In the genomic region with DNA sequence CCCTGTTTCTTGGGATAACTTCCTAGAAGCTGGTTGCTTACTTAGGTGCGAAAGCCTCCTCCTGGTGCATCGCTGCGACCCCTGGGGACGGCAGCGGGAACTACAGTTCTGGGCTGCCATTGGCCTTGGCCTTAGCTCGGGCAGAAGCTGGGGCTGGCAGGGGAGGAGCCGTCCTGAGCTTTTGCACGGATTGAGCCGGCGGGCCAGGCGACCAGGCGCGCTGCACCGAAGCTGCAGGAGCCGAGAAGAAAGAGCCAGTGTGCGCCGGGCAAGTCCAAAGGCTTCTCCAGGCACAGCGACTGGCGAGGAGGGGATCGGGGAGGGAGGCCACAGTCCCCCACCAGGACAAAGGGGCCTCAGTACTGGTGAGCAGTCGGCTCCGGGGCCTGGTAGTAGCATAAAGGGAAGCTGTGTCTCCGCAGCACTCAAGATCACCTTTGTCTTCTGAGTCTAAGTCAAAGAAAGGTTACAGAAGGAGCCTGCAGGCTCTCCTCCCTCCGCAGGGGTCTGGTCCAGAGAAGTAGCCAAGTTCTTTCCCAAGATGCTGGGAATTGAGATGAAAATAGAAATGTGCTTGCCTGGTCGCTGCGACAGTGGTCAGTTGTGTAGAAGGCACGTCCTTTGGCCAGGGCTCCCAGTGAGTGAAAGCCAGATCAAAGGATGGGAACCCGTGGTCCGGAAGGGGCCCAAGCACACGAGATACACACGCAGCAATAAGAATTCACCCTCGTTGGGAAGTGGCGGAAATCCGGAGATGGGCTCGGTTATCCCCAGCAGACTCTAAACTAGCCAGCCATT, we compare ENCODE assay signal across 8 mouse cellular contexts. TPM values are rescaled to one million over a fixed set of nuclear protein-coding genes. Genes with fewer than 3 reads are reported as not detected.
DNase-seq lines count a peak whose midpoint lies in the region; ATAC-seq and TF ChIP-seq lines count a peak whose summit lies in the region.

No protein-coding gene starts in this region.

- peak overlapping the region; percentile 38; the same call in 1 of the 2 replicates for H3K9ac ChIP-seq in intestine, postnatal 0 days (ENCODE audit: low read depth, low read length)
- peak overlapping the region; percentile 90 for H3K9ac ChIP-seq in midbrain, embryonic 11.5 days (ENCODE audit: low read length)

- intact Hi-C loops in left cerebral cortex, postnatal 36 days (cut with DNase I): loop anchor here (2.0 to 5.0 kb wide), 2 partner anchors 71 to 470 kb away; no protein-coding TSS in a partner anchor

- 6% methylated on average over 35 of the region's 35 CpGs for WGBS in embryonic facial prominence, embryonic 10.5 days
- 11% methylated on average over 35 of the region's 35 CpGs for WGBS in intestine, postnatal 0 days
- WGBS in midbrain, embryonic 11.5 days: 9% methylated on average over 35 of the region's 35 CpGs

- peak; percentile 99 for ATAC-seq in granulocyte monocyte progenitor cell, adult 5-6 weeks (replicated peaks; ENCODE audit: poor library complexity, severe bottlenecking)
- peak; percentile 89 for ATAC-seq in intestine, postnatal 0 days
- peak; percentile 94 for ATAC-seq in midbrain, embryonic 11.5 days (ENCODE audit: low FRiP score)

- TF ChIP-seq CTCF in intestine, postnatal 0 days (IDR thresholded peaks at IDR 0.05; ENCODE audit: low read depth): peak; percentile 96

- peak; percentile 97 for DNase-seq in adrenal gland, postnatal 14 days
- peak; percentile 96 for DNase-seq in embryonic facial prominence, embryonic 10.5 days (ENCODE audit: low spot score)
- peak; percentile 89 to 90 for DNase-seq in left cerebral cortex, postnatal 36 days (ENCODE audit: low spot score in 2 of 2)
- peak; percentile 100 for DNase-seq in midbrain, embryonic 11.5 days (ENCODE audit: low spot score, missing footprints)
- DNase-seq in right cerebral cortex, postnatal 4 days: peak; percentile 96
- peak; percentile 84 for DNase-seq in yolk sac, embryonic 10.5 days (ENCODE audit: low spot score)

- no peaks in the 10 kb centered on the region for H3K36me3 ChIP-seq in embryonic facial prominence, embryonic 10.5 days (replicated peaks)
- H3K36me3 ChIP-seq in intestine, postnatal 0 days (ENCODE audit: control insufficient read depth, insufficient read depth): no peaks in the 10 kb centered on the region
- no peaks in the 10 kb centered on the region for H3K36me3 ChIP-seq in midbrain, embryonic 11.5 days (ENCODE audit: control insufficient read depth, insufficient read depth, low read length)

- peak overlapping the region; percentile 61 for H3K4me3 ChIP-seq in embryonic facial prominence, embryonic 10.5 days
- H3K4me3 ChIP-seq in intestine, postnatal 0 days (ENCODE audit: low read depth, low read length): peak overlapping the region; percentile 39
- H3K4me3 ChIP-seq in midbrain, embryonic 11.5 days (ENCODE audit: low read depth, low read length): peak overlapping the region; percentile 32

- H3K27me3 ChIP-seq in embryonic facial prominence, embryonic 10.5 days (replicated peaks; ENCODE audit: low read depth, poor library complexity, severe bottlenecking): peaks cover 47% of the 10 kb centered on the region
- H3K27me3 ChIP-seq in intestine, postnatal 0 days (replicated peaks; ENCODE audit: control insufficient read depth, insufficient read depth, low read length): no peaks in the 10 kb centered on the region
- H3K27me3 ChIP-seq in midbrain, embryonic 11.5 days (ENCODE audit: control insufficient read depth, insufficient read depth, low read length): no peaks in the 10 kb centered on the region

- peaks cover 33% of the 10 kb centered on the region for H3K4me1 ChIP-seq in embryonic facial prominence, embryonic 10.5 days
- H3K4me1 ChIP-seq in intestine, postnatal 0 days (replicated peaks; ENCODE audit: control insufficient read depth, insufficient read depth, low read length): no peaks in the 10 kb centered on the region
- peaks cover 6% of the 10 kb centered on the region; the same call in 1 of the 2 replicates for H3K4me1 ChIP-seq in midbrain, embryonic 11.5 days (ENCODE audit: control insufficient read depth, insufficient read depth, low read length)

- peak overlapping the region; percentile 79 for H3K4me2 ChIP-seq in intestine, postnatal 0 days (replicated peaks; ENCODE audit: low read depth)
- peak overlapping the region; percentile 63 for H3K4me2 ChIP-seq in midbrain, embryonic 11.5 days

- H3K9me3 ChIP-seq in embryonic facial prominence, embryonic 10.5 days: no peaks in the 10 kb centered on the region
- H3K9me3 ChIP-seq in intestine, postnatal 0 days (ENCODE audit: control insufficient read depth): no peaks in the 10 kb centered on the region
- no peaks in the 10 kb centered on the region for H3K9me3 ChIP-seq in midbrain, embryonic 11.5 days (ENCODE audit: control insufficient read depth, low read length)

- H3K27ac ChIP-seq in embryonic facial prominence, embryonic 10.5 days (replicated peaks): peak overlapping the region; percentile 94
- H3K27ac ChIP-seq in intestine, postnatal 0 days (ENCODE audit: low read depth, low read length): no peak overlapping the region
- H3K27ac ChIP-seq in midbrain, embryonic 11.5 days (ENCODE audit: low read depth, low read length): peak overlapping the region; percentile 63

RNA-seq across cellular contexts. Expression of a gene that starts 8.0 kb away (rescaled TPM):
- 3.0 and 3.9 TPM in 2 replicates for total RNA-seq in adrenal gland, postnatal 14 days (2021)
- polyA plus RNA-seq in embryonic facial prominence, embryonic 10.5 days (2016; fragmentation: Nextera tagmentation; extraction: Ambion mirVana): 1.2 and 2.0 TPM in 2 replicates
- not detected in 2 replicates for total RNA-seq in granulocyte monocyte progenitor cell, adult 5-6 weeks (2014; fragmentation: Nextera tagmentation)
- total RNA-seq in granulocyte monocyte progenitor cell, adult 5-6 weeks (2017): 0.26 and 1.0 TPM in 2 replicates
- polyA plus RNA-seq in intestine, postnatal 0 days (2015; fragmentation: Nextera tagmentation; extraction: Ambion mirVana): 0.61 and 0.65 TPM in 2 replicates
- total RNA-seq in left cerebral cortex, postnatal 36 days (2021): 1 to 10 TPM; 5.3 to 5.7 TPM
- polyA plus RNA-seq in midbrain, embryonic 11.5 days (2014; fragmentation: Nextera tagmentation; extraction: Ambion mirVana): 0.82 and 0.92 TPM in 2 replicates

RNA-seq across cellular contexts. Expression of a gene that starts 50.7 kb away (rescaled TPM):
- 52.9 and 56.7 TPM in 2 replicates for total RNA-seq in adrenal gland, postnatal 14 days (2021)
- polyA plus RNA-seq in embryonic facial prominence, embryonic 10.5 days (2016; fragmentation: Nextera tagmentation; extraction: Ambion mirVana): 15.5 and 17.3 TPM in 2 replicates
- 11.2 and 20.4 TPM in 2 replicates for total RNA-seq in granulocyte monocyte progenitor cell, adult 5-6 weeks (2014; fragmentation: Nextera tagmentation)
- total RNA-seq in granulocyte monocyte progenitor cell, adult 5-6 weeks (2017): 14.2 and 17.7 TPM in 2 replicates
- 14.4 and 16.7 TPM in 2 replicates for polyA plus RNA-seq in intestine, postnatal 0 days (2015; fragmentation: Nextera tagmentation; extraction: Ambion mirVana)
- 100 to 1,000 TPM; 103 to 107 TPM for total RNA-seq in left cerebral cortex, postnatal 36 days (2021)
- polyA plus RNA-seq in midbrain, embryonic 11.5 days (2014; fragmentation: Nextera tagmentation; extraction: Ambion mirVana): 24.8 and 28.9 TPM in 2 replicates

RNA-seq across cellular contexts. Expression of a gene that starts 59.1 kb away (rescaled TPM):
- total RNA-seq in adrenal gland, postnatal 14 days (2021): 111 and 115 TPM in 2 replicates
- 127 and 136 TPM in 2 replicates for polyA plus RNA-seq in embryonic facial prominence, embryonic 10.5 days (2016; fragmentation: Nextera tagmentation; extraction: Ambion mirVana)
- total RNA-seq in granulocyte monocyte progenitor cell, adult 5-6 weeks (2014; fragmentation: Nextera tagmentation): 68.2 and 71.7 TPM in 2 replicates
- 121 and 142 TPM in 2 replicates for total RNA-seq in granulocyte monocyte progenitor cell, adult 5-6 weeks (2017)
- 64.3 and 67.4 TPM in 2 replicates for polyA plus RNA-seq in intestine, postnatal 0 days (2015; fragmentation: Nextera tagmentation; extraction: Ambion mirVana)
- 100 to 1,000 TPM; 213 to 248 TPM for total RNA-seq in left cerebral cortex, postnatal 36 days (2021)
- 281 and 308 TPM in 2 replicates for polyA plus RNA-seq in midbrain, embryonic 11.5 days (2014; fragmentation: Nextera tagmentation; extraction: Ambion mirVana)
